Mouse (Mus musculus): ENCODE measurements around the gene Ccdc186. TPM values are rescaled to one million over a fixed set of nuclear protein-coding genes. Genes with fewer than 3 reads are reported as not detected.
A peak's percentile ranks its signal among the peaks of the same experiment; 100 is the strongest.
"Not testable (repeated sequence)": the region's sequence is repeated elsewhere in the genome, so short reads cannot be mapped to it uniquely, and the experiment has no call there.

Ccdc186 gene
- polyA plus RNA-seq, 1 experiment, result 2.0 TPM

DNA sequence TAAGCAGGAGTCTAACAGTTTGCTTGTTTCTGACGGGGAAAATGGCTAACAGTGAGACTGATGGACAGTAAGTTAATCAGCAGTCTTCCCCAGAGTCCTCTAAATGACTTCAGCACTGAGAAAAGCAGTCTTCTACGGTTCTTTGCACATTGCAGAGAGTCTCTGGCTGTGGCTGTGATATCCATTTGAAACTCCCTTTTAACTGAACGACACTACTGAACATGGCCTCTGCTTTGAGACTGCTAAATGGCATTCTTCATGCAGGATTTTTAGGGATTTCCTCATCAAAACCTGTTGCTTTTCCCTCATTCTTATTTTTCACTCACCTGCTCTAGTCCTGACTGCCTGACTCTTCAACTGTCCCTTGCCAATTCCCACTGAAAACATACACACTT, 19.6 kb downstream of the Ccdc186 start:
- WGBS, result 93% methylated on average over 3 of the region's 3 CpGs
- H3K27me3 ChIP-seq (ENCODE audit: control insufficient read depth, insufficient read depth, low read length), result no peaks in the 10 kb centered on the region
- no peak overlapping the region for H3K27ac ChIP-seq (ENCODE audit: insufficient read depth, low read length)
- DNase-seq (ENCODE audit: low read depth in 1 of 2, low spot score in 2 of 2), result no peak
- no peak overlapping the region for H3K4me3 ChIP-seq (ENCODE audit: extremely low read depth, insufficient read depth, insufficient read length)
- TF ChIP-seq CTCF (IDR thresholded peaks at IDR 0.05; ENCODE audit: extremely low read depth, insufficient read depth, insufficient read length, insufficient replicate concordance), result no peak
- no peak for TF ChIP-seq POLR2A (IDR thresholded peaks at IDR 0.05; ENCODE audit: low read depth, low read length)
- peaks cover 28% of the 10 kb centered on the region for H3K36me3 ChIP-seq (ENCODE audit: control insufficient read depth, insufficient read depth, low read length)
- H3K4me1 ChIP-seq (ENCODE audit: control insufficient read depth, insufficient read depth, insufficient read length), result no peaks in the 10 kb centered on the region

DNA sequence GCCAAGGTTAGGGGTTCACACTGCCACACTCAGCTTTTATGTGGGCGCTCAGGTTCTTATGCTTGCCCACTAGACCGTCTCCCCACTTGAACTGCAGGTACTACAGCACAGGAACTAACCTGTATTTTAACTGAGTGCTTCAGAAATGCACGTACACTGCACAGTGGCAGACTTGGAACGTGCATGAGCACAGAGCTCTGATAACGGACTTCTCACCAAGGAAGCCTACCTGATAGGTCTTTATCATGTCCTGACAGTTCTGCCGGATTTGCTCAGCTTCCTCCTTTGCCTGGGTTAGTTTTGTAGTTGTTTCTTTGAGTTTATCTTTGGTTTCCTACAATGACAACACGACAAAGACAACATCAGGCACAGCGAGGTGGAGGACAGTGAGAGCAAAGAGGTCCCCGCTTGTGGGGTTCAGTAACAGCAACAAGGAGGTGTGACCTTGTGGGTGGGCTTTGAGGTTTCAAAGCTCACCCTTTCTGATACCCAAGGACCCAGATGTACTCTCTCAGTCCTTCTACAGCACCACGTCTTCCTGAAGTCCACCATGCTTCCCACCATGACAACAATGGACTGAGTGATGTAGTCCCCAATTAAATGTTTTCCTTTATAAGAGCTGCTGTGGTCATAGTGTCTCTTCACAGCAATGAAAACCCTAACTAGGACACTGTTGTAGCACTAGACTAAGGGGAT, 20.2 kb downstream of the Ccdc186 start:
- Histone ChIP-seq H3K4me3 (ENCODE audit: extremely low read depth, insufficient read depth, insufficient read length) (no peak overlapping the region), H3K4me1 (ENCODE audit: control insufficient read depth, insufficient read depth, insufficient read length) (no peaks in the 10 kb centered on the region), H3K27me3 (ENCODE audit: control insufficient read depth, insufficient read depth, low read length) (no peaks in the 10 kb centered on the region), H3K36me3 (ENCODE audit: control insufficient read depth, insufficient read depth, low read length) (peaks cover 25% of the 10 kb centered on the region), H3K27ac (ENCODE audit: insufficient read depth, low read length) (no peak overlapping the region)
- 81% methylated on average over 10 of the region's 10 CpGs for WGBS
- TF ChIP-seq CTCF (IDR thresholded peaks at IDR 0.05; ENCODE audit: extremely low read depth, insufficient read depth, insufficient read length, insufficient replicate concordance) (no peak), POLR2A (IDR thresholded peaks at IDR 0.05; ENCODE audit: low read depth, low read length) (no peak)
- DNase-seq (ENCODE audit: low read depth in 1 of 2, low spot score in 2 of 2), result no peak

DNA sequence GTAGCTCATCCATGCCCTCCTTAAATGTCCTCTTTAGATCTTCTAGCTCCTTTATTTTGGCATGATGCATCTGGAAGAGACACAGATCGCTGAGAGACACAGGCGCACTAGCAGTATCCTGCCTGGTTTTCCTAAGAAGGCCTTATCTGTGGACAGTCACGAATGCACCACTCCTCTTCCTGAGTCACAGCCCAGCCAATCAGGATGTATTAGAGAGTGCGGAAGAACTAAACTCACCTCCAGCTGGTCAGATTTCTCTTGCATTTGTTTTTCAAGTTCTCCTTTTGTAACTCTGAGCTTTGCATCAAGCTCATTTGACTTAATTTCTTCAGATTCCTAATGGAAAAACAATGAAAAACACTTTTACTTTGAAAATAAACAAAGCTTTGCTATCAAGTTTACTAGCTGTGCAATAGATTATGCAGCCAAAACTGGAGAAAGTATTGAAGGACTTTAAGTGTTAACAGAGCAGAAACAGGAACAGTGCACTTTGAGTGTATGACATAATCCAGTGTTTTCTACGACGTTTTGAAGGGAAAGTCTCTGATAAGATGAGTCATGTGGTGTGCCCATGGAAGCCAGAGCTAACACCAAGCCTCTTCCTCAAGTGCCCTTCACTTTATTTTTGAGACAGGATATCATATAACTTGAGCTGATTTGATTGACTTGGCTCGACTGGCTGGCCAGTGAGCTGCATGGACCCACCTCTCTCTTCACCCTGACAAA, 20.9 kb downstream of the Ccdc186 start:
- Histone ChIP-seq H3K4me3 (ENCODE audit: extremely low read depth, insufficient read depth, insufficient read length) (no peak overlapping the region), H3K36me3 (ENCODE audit: control insufficient read depth, insufficient read depth, low read length) (peaks cover 29% of the 10 kb centered on the region), H3K27me3 (ENCODE audit: control insufficient read depth, insufficient read depth, low read length) (no peaks in the 10 kb centered on the region), H3K27ac (ENCODE audit: insufficient read depth, low read length) (no peak overlapping the region), H3K4me1 (ENCODE audit: control insufficient read depth, insufficient read depth, insufficient read length) (no peaks in the 10 kb centered on the region)
- no peak for DNase-seq (ENCODE audit: low read depth in 1 of 2, low spot score in 2 of 2)
- TF ChIP-seq CTCF (IDR thresholded peaks at IDR 0.05; ENCODE audit: extremely low read depth, insufficient read depth, insufficient read length, insufficient replicate concordance), result no peak
- TF ChIP-seq POLR2A (IDR thresholded peaks at IDR 0.05; ENCODE audit: low read depth, low read length), result no peak
- 72% methylated on average over 7 of the region's 7 CpGs for WGBS

DNA sequence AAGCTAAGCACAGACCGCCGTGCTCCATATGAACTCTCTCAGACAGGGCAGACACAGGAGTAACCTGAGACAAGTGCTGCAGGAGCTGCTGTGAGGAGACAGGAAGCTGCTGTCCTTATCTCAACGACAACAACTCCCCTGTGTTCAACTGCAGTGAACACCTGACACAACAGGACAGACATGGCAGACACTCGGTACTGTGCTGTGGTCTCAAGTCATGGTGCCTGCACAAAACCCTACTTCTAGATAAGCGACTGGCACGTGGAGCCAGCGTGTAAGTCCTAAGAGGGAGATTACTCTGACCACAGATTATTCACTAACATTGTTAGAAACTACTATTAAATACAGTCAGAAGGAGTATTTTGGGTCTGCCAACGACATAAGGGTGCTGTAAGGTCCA, 21.8 kb downstream of the Ccdc186 start:
- Histone ChIP-seq H3K4me1 (ENCODE audit: control insufficient read depth, insufficient read depth, insufficient read length) (no peaks in the 10 kb centered on the region), H3K27ac (ENCODE audit: insufficient read depth, low read length) (no peak overlapping the region), H3K27me3 (ENCODE audit: control insufficient read depth, insufficient read depth, low read length) (no peaks in the 10 kb centered on the region), H3K4me3 (ENCODE audit: extremely low read depth, insufficient read depth, insufficient read length) (no peak overlapping the region), H3K36me3 (ENCODE audit: control insufficient read depth, insufficient read depth, low read length) (peaks cover 29% of the 10 kb centered on the region)
- no peak for DNase-seq (ENCODE audit: low read depth in 1 of 2, low spot score in 2 of 2)
- WGBS, result 64% methylated on average over 8 of the region's 8 CpGs
- no peak for TF ChIP-seq CTCF (IDR thresholded peaks at IDR 0.05; ENCODE audit: extremely low read depth, insufficient read depth, insufficient read length, insufficient replicate concordance)
- TF ChIP-seq POLR2A (IDR thresholded peaks at IDR 0.05; ENCODE audit: low read depth, low read length), result no peak

DNA sequence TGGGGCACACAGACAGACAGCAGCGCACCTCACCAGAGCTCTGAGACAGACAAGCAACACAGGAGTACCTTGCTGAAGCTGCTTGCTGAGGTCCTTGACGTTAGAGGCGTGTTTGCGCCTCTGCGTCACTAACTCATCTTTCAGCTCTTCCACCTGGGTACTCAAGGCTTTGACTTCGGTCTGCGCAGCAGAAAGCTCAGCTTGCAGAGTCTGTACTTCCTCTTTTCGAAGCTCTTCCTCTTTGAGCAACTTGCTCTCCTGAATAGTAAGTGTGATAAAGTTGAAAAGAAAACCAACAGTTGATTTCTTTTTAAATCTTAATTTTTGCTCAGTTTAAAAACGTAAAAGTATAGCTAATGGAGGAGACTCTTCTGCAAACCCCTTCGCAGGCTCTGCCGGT, 24.6 kb downstream of the Ccdc186 start:
- peak in 1 of 2 experiments; percentile 37 for DNase-seq (ENCODE audit: low read depth in 1 of 2, low spot score in 2 of 2)
- TF ChIP-seq POLR2A (IDR thresholded peaks at IDR 0.05; ENCODE audit: low read depth, low read length) (no peak), CTCF (IDR thresholded peaks at IDR 0.05; ENCODE audit: extremely low read depth, insufficient read depth, insufficient read length, insufficient replicate concordance) (no peak)
- peaks cover 44% of the 10 kb centered on the region for H3K36me3 ChIP-seq (ENCODE audit: control insufficient read depth, insufficient read depth, low read length)
- H3K27me3 ChIP-seq (ENCODE audit: control insufficient read depth, insufficient read depth, low read length), result no peaks in the 10 kb centered on the region
- no peak overlapping the region for H3K27ac ChIP-seq (ENCODE audit: insufficient read depth, low read length)
- 44% methylated on average over 11 of the region's 11 CpGs for WGBS
- no peaks in the 10 kb centered on the region for H3K4me1 ChIP-seq (ENCODE audit: control insufficient read depth, insufficient read depth, insufficient read length)
- H3K4me3 ChIP-seq (ENCODE audit: extremely low read depth, insufficient read depth, insufficient read length), result no peak overlapping the region

DNA sequence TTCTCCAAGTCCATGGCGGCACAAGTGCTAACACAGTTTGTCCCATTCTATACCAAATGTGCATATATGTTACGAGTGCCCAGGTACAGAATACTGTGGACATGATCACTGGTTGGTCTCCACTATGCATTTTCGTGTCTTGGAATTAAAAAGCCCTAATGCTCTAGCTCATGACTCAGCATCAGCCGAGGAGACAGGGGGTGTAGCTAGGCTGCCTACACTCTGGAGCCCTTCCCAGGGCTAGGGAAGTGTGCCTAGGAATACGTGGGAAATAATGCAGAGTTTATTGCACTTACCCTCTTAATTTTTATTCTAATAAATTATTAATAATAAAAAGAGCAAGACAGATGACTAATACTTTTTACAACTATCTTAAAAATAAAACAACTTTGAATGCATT, 33.0 kb downstream of the Ccdc186 start:
- no peak overlapping the region for H3K4me3 ChIP-seq (ENCODE audit: extremely low read depth, insufficient read depth, insufficient read length)
- H3K27ac ChIP-seq (ENCODE audit: insufficient read depth, low read length), result no peak overlapping the region
- TF ChIP-seq CTCF (IDR thresholded peaks at IDR 0.05; ENCODE audit: extremely low read depth, insufficient read depth, insufficient read length, insufficient replicate concordance) (no peak), POLR2A (IDR thresholded peaks at IDR 0.05; ENCODE audit: low read depth, low read length) (no peak)
- DNase-seq (ENCODE audit: low read depth in 1 of 2, low spot score in 2 of 2), result no peak
- no peaks in the 10 kb centered on the region for H3K27me3 ChIP-seq (ENCODE audit: control insufficient read depth, insufficient read depth, low read length)
- WGBS, result 93% methylated on average over 5 of the region's 5 CpGs
- no peaks in the 10 kb centered on the region for H3K4me1 ChIP-seq (ENCODE audit: control insufficient read depth, insufficient read depth, insufficient read length)
- H3K36me3 ChIP-seq (ENCODE audit: control insufficient read depth, insufficient read depth, low read length), result peaks cover 31% of the 10 kb centered on the region

DNA sequence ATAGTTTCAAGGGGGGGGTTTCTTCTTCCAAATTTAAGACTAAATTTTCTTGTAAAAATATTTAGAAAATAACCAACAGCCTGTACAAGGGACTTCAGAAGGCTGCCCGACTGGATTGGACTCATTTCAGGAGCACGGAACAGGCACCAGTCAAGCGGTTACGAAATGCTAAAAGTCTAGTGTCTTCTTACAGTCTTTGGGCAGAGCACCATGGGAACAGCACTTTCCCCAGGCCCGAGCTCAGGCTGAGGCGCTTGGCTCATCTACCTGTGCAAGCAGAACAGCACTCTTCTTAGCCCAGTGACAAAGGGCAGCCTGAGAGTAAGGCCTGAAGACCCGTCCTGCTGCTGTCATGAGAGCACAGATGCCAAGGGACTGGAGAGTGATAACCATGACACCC, 34.1 kb downstream of the Ccdc186 start:
- TF ChIP-seq POLR2A (IDR thresholded peaks at IDR 0.05; ENCODE audit: low read depth, low read length), result no peak
- DNase-seq (ENCODE audit: low read depth in 1 of 2, low spot score in 2 of 2), result no peak
- H3K27ac ChIP-seq (ENCODE audit: insufficient read depth, low read length), result no peak overlapping the region
- H3K27me3 ChIP-seq (ENCODE audit: control insufficient read depth, insufficient read depth, low read length), result no peaks in the 10 kb centered on the region
- H3K36me3 ChIP-seq (ENCODE audit: control insufficient read depth, insufficient read depth, low read length), result peaks cover 23% of the 10 kb centered on the region
- no peak overlapping the region for H3K4me3 ChIP-seq (ENCODE audit: extremely low read depth, insufficient read depth, insufficient read length)
- no peaks in the 10 kb centered on the region for H3K4me1 ChIP-seq (ENCODE audit: control insufficient read depth, insufficient read depth, insufficient read length)
- 92% methylated on average over 7 of the region's 7 CpGs for WGBS

DNA sequence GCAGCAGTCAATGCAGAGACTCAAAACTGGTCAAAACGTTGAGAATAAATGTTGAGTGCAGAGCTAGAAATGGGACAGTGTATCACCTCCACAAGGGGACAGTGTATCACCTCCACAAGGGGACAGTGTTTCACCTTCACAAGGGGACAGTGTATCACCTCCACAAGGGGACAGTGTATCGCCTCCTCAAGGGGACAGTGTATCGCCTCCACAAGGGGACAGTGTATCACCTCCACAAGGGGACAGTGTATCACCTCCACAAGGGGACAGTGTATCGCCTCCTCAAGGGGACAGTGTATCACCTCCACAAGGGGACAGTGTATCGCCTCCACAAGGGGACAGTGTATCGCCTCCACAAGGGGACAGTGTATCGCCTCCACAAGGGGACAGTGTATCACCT, 43.5 kb downstream of the Ccdc186 start:
- not testable (repeated sequence) for DNase-seq (ENCODE audit: low read depth in 1 of 2, low spot score in 2 of 2); H3K27me3 ChIP-seq (ENCODE audit: control insufficient read depth, insufficient read depth, low read length); H3K4me3 ChIP-seq (ENCODE audit: extremely low read depth, insufficient read depth, insufficient read length); H3K27ac ChIP-seq (ENCODE audit: insufficient read depth, low read length); H3K36me3 ChIP-seq (ENCODE audit: control insufficient read depth, insufficient read depth, low read length)
- peaks cover 16% of the 10 kb centered on the region; the same call in 1 of the 2 replicates for H3K4me1 ChIP-seq (ENCODE audit: control insufficient read depth, insufficient read depth, insufficient read length)
- 94% methylated on average over 7 of the region's 7 CpGs for WGBS

All from spleen, adult 2 months (tissue).